Mouse (Mus musculus): Measurements from ENCODE around the gene Rasgrp1. TPM values are rescaled to one million over a fixed set of nuclear protein-coding genes. Genes with fewer than 3 reads are reported as not detected.
A peak's percentile ranks its signal among the peaks of the same experiment; 100 is the strongest.

Gene Rasgrp1
- polyA plus RNA-seq, 1 experiment: 4.7 TPM

GRCm38 (mm10) chr2:117342090-117342546 is 683 bp downstream of the Rasgrp1 start:
- H3K27ac ChIP-seq (ENCODE audit: control insufficient read depth, insufficient read depth, low read depth, low read length, poor library complexity): peak overlapping the region; percentile 84
- WGBS: 2% methylated on average over 19 of the region's 19 CpGs
- peak overlapping the region; percentile 88 for H3K4me3 ChIP-seq (replicated peaks; ENCODE audit: control insufficient read depth, low read depth, low read length)
- H3K4me1 ChIP-seq (ENCODE audit: control insufficient read depth, insufficient read depth, low read length): peaks cover 2% of the 10 kb centered on the region; the same call in 1 of the 2 replicates
- TF ChIP-seq CTCF (IDR thresholded peaks at IDR 0.05; ENCODE audit: control insufficient read depth, insufficient read depth, low read length) (peak; percentile 69), POLR2A (IDR thresholded peaks at IDR 0.05; ENCODE audit: borderline replicate concordance, control insufficient read depth, low read depth, low read length) (peak; percentile 35; the same call in 1 of the 2 replicates)

GRCm38 (mm10) chr2:117338501-117338900 is 4.3 kb downstream of the Rasgrp1 start:
- TF ChIP-seq CTCF (IDR thresholded peaks at IDR 0.05; ENCODE audit: control insufficient read depth, insufficient read depth, low read length): no peak
- TF ChIP-seq POLR2A (IDR thresholded peaks at IDR 0.05; ENCODE audit: borderline replicate concordance, control insufficient read depth, low read depth, low read length): no peak
- H3K27ac ChIP-seq (ENCODE audit: control insufficient read depth, insufficient read depth, low read depth, low read length, poor library complexity): peak overlapping the region; percentile 36
- H3K4me1 ChIP-seq (ENCODE audit: control insufficient read depth, insufficient read depth, low read length): peaks cover 2% of the 10 kb centered on the region; the same call in 1 of the 2 replicates
- WGBS: 75% methylated on average over 3 of the region's 3 CpGs
- no peak overlapping the region for H3K4me3 ChIP-seq (replicated peaks; ENCODE audit: control insufficient read depth, low read depth, low read length)

GRCm38 (mm10) chr2:117337902-117338301 is 4.9 kb downstream of the Rasgrp1 start:
- Histone ChIP-seq H3K27ac (ENCODE audit: control insufficient read depth, insufficient read depth, low read depth, low read length, poor library complexity) (peak overlapping the region; percentile 36), H3K4me1 (ENCODE audit: control insufficient read depth, insufficient read depth, low read length) (peaks cover 2% of the 10 kb centered on the region; the same call in 1 of the 2 replicates), H3K4me3 (replicated peaks; ENCODE audit: control insufficient read depth, low read depth, low read length) (no peak overlapping the region)
- 82% methylated on average over 7 of the region's 7 CpGs for WGBS
- TF ChIP-seq POLR2A (IDR thresholded peaks at IDR 0.05; ENCODE audit: borderline replicate concordance, control insufficient read depth, low read depth, low read length) (no peak), CTCF (IDR thresholded peaks at IDR 0.05; ENCODE audit: control insufficient read depth, insufficient read depth, low read length) (no peak)

- H3K4me1 ChIP-seq (ENCODE audit: control insufficient read depth, insufficient read depth, low read length): peaks cover 2% of the 10 kb centered on the region; the same call in 1 of the 2 replicates
- 64% methylated on average over 5 of the region's 5 CpGs for WGBS
- H3K4me3 ChIP-seq (replicated peaks; ENCODE audit: control insufficient read depth, low read depth, low read length): no peak overlapping the region
- TF ChIP-seq POLR2A (IDR thresholded peaks at IDR 0.05; ENCODE audit: borderline replicate concordance, control insufficient read depth, low read depth, low read length) (no peak), CTCF (IDR thresholded peaks at IDR 0.05; ENCODE audit: control insufficient read depth, insufficient read depth, low read length) (no peak)
- peak overlapping the region; percentile 70 for H3K27ac ChIP-seq (ENCODE audit: control insufficient read depth, insufficient read depth, low read depth, low read length, poor library complexity)
Observed at GRCm38 (mm10) chr2:117336946-117337665, 5.7 kb downstream of the Rasgrp1 start.

- Histone ChIP-seq H3K4me3 (replicated peaks; ENCODE audit: control insufficient read depth, low read depth, low read length) (no peak overlapping the region), H3K27ac (ENCODE audit: control insufficient read depth, insufficient read depth, low read depth, low read length, poor library complexity) (peak overlapping the region; percentile 27; the same call in 1 of the 2 replicates), H3K4me1 (ENCODE audit: control insufficient read depth, insufficient read depth, low read length) (peaks cover 2% of the 10 kb centered on the region)
- WGBS: 62% methylated on average over 4 of the region's 4 CpGs
- TF ChIP-seq CTCF (IDR thresholded peaks at IDR 0.05; ENCODE audit: control insufficient read depth, insufficient read depth, low read length): no peak
- TF ChIP-seq POLR2A (IDR thresholded peaks at IDR 0.05; ENCODE audit: borderline replicate concordance, control insufficient read depth, low read depth, low read length): no peak
Observed at GRCm38 (mm10) chr2:117335552-117336188, 7.1 kb downstream of the Rasgrp1 start.

- TF ChIP-seq POLR2A (IDR thresholded peaks at IDR 0.05; ENCODE audit: borderline replicate concordance, control insufficient read depth, low read depth, low read length) (no peak), CTCF (IDR thresholded peaks at IDR 0.05; ENCODE audit: control insufficient read depth, insufficient read depth, low read length) (peak; percentile 55; the same call in 1 of the 2 replicates)
- H3K27ac ChIP-seq (ENCODE audit: control insufficient read depth, insufficient read depth, low read depth, low read length, poor library complexity): no peak overlapping the region; the same call in 1 of the 2 replicates
- WGBS: 67% methylated on average over 5 of the region's 5 CpGs
- H3K4me1 ChIP-seq (ENCODE audit: control insufficient read depth, insufficient read depth, low read length): no peaks in the 10 kb centered on the region; the same call in none of the 2 replicates
- H3K4me3 ChIP-seq (replicated peaks; ENCODE audit: control insufficient read depth, low read depth, low read length): no peak overlapping the region
Observed at GRCm38 (mm10) chr2:117331634-117332033, 11.2 kb downstream of the Rasgrp1 start.

GRCm38 (mm10) chr2:117328521-117329285 is 14.1 kb downstream of the Rasgrp1 start:
- WGBS: 24% methylated on average over 9 of the region's 9 CpGs
- H3K4me3 ChIP-seq (replicated peaks; ENCODE audit: control insufficient read depth, low read depth, low read length): no peak overlapping the region
- H3K27ac ChIP-seq (ENCODE audit: control insufficient read depth, insufficient read depth, low read depth, low read length, poor library complexity): peak overlapping the region; percentile 85
- TF ChIP-seq POLR2A (IDR thresholded peaks at IDR 0.05; ENCODE audit: borderline replicate concordance, control insufficient read depth, low read depth, low read length) (no peak), CTCF (IDR thresholded peaks at IDR 0.05; ENCODE audit: control insufficient read depth, insufficient read depth, low read length) (no peak)
- no peaks in the 10 kb centered on the region; the same call in none of the 2 replicates for H3K4me1 ChIP-seq (ENCODE audit: control insufficient read depth, insufficient read depth, low read length)

Data from bone marrow, adult 2 months (tissue).